Mouse (Mus musculus): ENCODE results near the gene Sec61a1. TPM values are rescaled to one million over a fixed set of nuclear protein-coding genes. Genes with fewer than 3 reads are reported as not detected.

The Sec61a1 gene
- polyA plus RNA-seq, 1 experiment = 146 TPM

GRCm38 (mm10) chr6:88502030-88502970, 16.4 kb downstream of the Sec61a1 start:
- no peak overlapping the region for H3K27ac ChIP-seq (ENCODE audit: insufficient read depth, low read depth, low read length)
- H3K4me1 ChIP-seq (ENCODE audit: control insufficient read depth, insufficient read depth, low read length) = no peaks in the 10 kb centered on the region
- 76% methylated on average over 13 of the region's 13 CpGs for WGBS
- H3K36me3 ChIP-seq (ENCODE audit: control insufficient read depth, insufficient read depth, low read length) = no peaks in the 10 kb centered on the region; the same call in 1 of the 2 replicates
- no peaks in the 10 kb centered on the region for H3K27me3 ChIP-seq (replicated peaks; ENCODE audit: control insufficient read depth, insufficient read depth, low read length)
- H3K4me3 ChIP-seq (ENCODE audit: insufficient read depth, low read depth, low read length) = no peak overlapping the region
- no peak for TF ChIP-seq CTCF (conservative IDR thresholded peaks at IDR 0.05; ENCODE audit: insufficient read depth, insufficient read length, low read depth, low read length)
- no peak for TF ChIP-seq POLR2A (IDR thresholded peaks at IDR 0.05; ENCODE audit: low read depth, low read length)
- no peak for DNase-seq

GRCm38 (mm10) chr6:88500405-88500767, 18.3 kb downstream of the Sec61a1 start:
- TF ChIP-seq CTCF (conservative IDR thresholded peaks at IDR 0.05; ENCODE audit: insufficient read depth, insufficient read length, low read depth, low read length) (no peak), POLR2A (IDR thresholded peaks at IDR 0.05; ENCODE audit: low read depth, low read length) (no peak)
- peak overlapping the region; percentile 49; the same call in 1 of the 2 replicates for H3K4me3 ChIP-seq (ENCODE audit: insufficient read depth, low read depth, low read length)
- no peaks in the 10 kb centered on the region; the same call in 1 of the 2 replicates for H3K36me3 ChIP-seq (ENCODE audit: control insufficient read depth, insufficient read depth, low read length)
- no peak overlapping the region for H3K27ac ChIP-seq (ENCODE audit: insufficient read depth, low read depth, low read length)
- 12% methylated on average over 3 of the region's 3 CpGs for WGBS
- H3K27me3 ChIP-seq (replicated peaks; ENCODE audit: control insufficient read depth, insufficient read depth, low read length) = no peaks in the 10 kb centered on the region
- H3K4me1 ChIP-seq (ENCODE audit: control insufficient read depth, insufficient read depth, low read length) = no peaks in the 10 kb centered on the region
- DNase-seq = no peak

- Histone ChIP-seq H3K4me1 (ENCODE audit: control insufficient read depth, insufficient read depth, low read length) (no peaks in the 10 kb centered on the region), H3K27ac (ENCODE audit: insufficient read depth, low read depth, low read length) (no peak overlapping the region), H3K36me3 (ENCODE audit: control insufficient read depth, insufficient read depth, low read length) (no peaks in the 10 kb centered on the region; the same call in 1 of the 2 replicates), H3K4me3 (ENCODE audit: insufficient read depth, low read depth, low read length) (peak overlapping the region; percentile 49; the same call in 1 of the 2 replicates), H3K27me3 (replicated peaks; ENCODE audit: control insufficient read depth, insufficient read depth, low read length) (no peaks in the 10 kb centered on the region)
- TF ChIP-seq POLR2A (IDR thresholded peaks at IDR 0.05; ENCODE audit: low read depth, low read length) (no peak), CTCF (conservative IDR thresholded peaks at IDR 0.05; ENCODE audit: insufficient read depth, insufficient read length, low read depth, low read length) (peak; percentile 57)
- 6% methylated on average over 75 of the region's 76 CpGs for WGBS
- DNase-seq = peak; percentile 36
Observed at GRCm38 (mm10) chr6:88499481-88500404, 19.0 kb downstream of the Sec61a1 start.

- TF ChIP-seq POLR2A (IDR thresholded peaks at IDR 0.05; ENCODE audit: low read depth, low read length) (no peak), CTCF (conservative IDR thresholded peaks at IDR 0.05; ENCODE audit: insufficient read depth, insufficient read length, low read depth, low read length) (no peak)
- Histone ChIP-seq H3K36me3 (ENCODE audit: control insufficient read depth, insufficient read depth, low read length) (no peaks in the 10 kb centered on the region), H3K27me3 (replicated peaks; ENCODE audit: control insufficient read depth, insufficient read depth, low read length) (no peaks in the 10 kb centered on the region), H3K4me1 (ENCODE audit: control insufficient read depth, insufficient read depth, low read length) (no peaks in the 10 kb centered on the region), H3K27ac (ENCODE audit: insufficient read depth, low read depth, low read length) (no peak overlapping the region), H3K4me3 (ENCODE audit: insufficient read depth, low read depth, low read length) (no peak overlapping the region)
- WGBS = 89% methylated on average over 6 of the region's 6 CpGs
- no peak for DNase-seq
Observed at GRCm38 (mm10) chr6:88493712-88494111, 25.0 kb downstream of the Sec61a1 start.

DNA sequence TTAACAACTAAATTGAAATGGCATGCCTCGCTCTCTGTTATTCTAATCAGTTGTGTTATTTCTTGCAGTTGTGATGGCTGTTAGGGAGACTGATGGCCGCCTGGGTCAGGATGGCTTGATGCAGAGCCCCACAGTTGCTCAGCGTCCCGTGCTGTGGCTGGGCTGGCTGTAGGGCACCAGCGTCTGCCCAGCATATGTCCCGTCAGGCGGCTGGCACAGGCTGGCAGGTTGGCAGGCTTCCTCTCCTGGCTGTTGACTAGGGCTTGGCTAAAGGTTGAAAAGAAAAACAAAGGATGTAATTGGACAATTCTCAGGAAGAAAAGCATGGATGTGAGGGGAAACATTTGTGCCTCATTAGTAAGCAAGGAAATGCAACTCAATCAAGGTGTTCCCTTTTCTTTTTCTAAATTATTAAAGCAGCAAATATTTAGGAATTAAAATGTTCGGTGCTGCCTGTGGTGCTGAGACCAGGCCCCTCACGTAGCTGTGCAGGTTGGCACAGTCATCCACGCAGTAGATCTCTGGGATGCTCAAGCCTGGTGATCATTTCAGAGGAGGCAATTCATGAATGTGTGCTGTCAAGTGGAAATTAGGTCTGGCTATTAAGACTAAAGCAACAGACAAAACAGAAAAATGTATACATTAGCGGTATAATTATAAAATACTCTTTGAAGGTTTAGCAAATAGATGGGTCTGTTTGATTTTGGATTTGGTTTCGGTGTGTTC, 27.9 kb downstream of the Sec61a1 start:
- Histone ChIP-seq H3K27me3 (replicated peaks; ENCODE audit: control insufficient read depth, insufficient read depth, low read length) (no peaks in the 10 kb centered on the region), H3K4me3 (ENCODE audit: insufficient read depth, low read depth, low read length) (no peak overlapping the region), H3K27ac (ENCODE audit: insufficient read depth, low read depth, low read length) (no peak overlapping the region), H3K36me3 (ENCODE audit: control insufficient read depth, insufficient read depth, low read length) (no peaks in the 10 kb centered on the region), H3K4me1 (ENCODE audit: control insufficient read depth, insufficient read depth, low read length) (no peaks in the 10 kb centered on the region)
- no peak for DNase-seq
- WGBS = 90% methylated on average over 12 of the region's 12 CpGs
- no peak for TF ChIP-seq CTCF (conservative IDR thresholded peaks at IDR 0.05; ENCODE audit: insufficient read depth, insufficient read length, low read depth, low read length)
- TF ChIP-seq POLR2A (IDR thresholded peaks at IDR 0.05; ENCODE audit: low read depth, low read length) = no peak

DNA sequence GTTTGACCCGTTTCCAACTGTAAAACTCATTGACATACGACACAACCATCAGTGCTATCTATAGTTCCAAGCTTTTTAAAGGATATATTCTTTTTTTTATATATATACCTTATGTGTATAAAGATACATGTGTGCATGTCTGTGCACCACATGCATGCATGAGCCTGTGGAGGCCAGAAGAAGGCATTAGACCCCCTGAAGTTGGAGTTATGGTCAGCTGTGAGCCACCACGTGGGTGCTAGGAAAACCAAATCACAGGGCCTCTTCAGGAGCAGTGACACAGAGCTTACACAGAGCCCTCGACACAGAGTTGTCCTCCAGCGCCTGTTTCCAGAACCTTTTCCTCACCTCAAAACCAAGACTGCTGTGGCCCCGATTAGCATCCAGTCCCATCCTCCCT, 28.9 kb downstream of the Sec61a1 start:
- TF ChIP-seq CTCF (conservative IDR thresholded peaks at IDR 0.05; ENCODE audit: insufficient read depth, insufficient read length, low read depth, low read length) (no peak), POLR2A (IDR thresholded peaks at IDR 0.05; ENCODE audit: low read depth, low read length) (no peak)
- 86% methylated on average over 6 of the region's 6 CpGs for WGBS
- DNase-seq = no peak
- Histone ChIP-seq H3K27me3 (replicated peaks; ENCODE audit: control insufficient read depth, insufficient read depth, low read length) (no peaks in the 10 kb centered on the region), H3K36me3 (ENCODE audit: control insufficient read depth, insufficient read depth, low read length) (no peaks in the 10 kb centered on the region), H3K27ac (ENCODE audit: insufficient read depth, low read depth, low read length) (no peak overlapping the region), H3K4me1 (ENCODE audit: control insufficient read depth, insufficient read depth, low read length) (no peaks in the 10 kb centered on the region), H3K4me3 (ENCODE audit: insufficient read depth, low read depth, low read length) (no peak overlapping the region)
